Mouse (Mus musculus): Measurements from ENCODE around the gene Tmem184b. TPM values are rescaled to one million over a fixed set of nuclear protein-coding genes. Genes with fewer than 3 reads are reported as not detected.
A peak's percentile ranks its signal among the peaks of the same experiment; 100 is the strongest.

Tmem184b gene
- polyA plus RNA-seq (2011; ENCODE audit: insufficient read depth, insufficient read length, low replicate concordance, missing spikeins), result 4.9 and 19.1 TPM in 2 replicates

DNA sequence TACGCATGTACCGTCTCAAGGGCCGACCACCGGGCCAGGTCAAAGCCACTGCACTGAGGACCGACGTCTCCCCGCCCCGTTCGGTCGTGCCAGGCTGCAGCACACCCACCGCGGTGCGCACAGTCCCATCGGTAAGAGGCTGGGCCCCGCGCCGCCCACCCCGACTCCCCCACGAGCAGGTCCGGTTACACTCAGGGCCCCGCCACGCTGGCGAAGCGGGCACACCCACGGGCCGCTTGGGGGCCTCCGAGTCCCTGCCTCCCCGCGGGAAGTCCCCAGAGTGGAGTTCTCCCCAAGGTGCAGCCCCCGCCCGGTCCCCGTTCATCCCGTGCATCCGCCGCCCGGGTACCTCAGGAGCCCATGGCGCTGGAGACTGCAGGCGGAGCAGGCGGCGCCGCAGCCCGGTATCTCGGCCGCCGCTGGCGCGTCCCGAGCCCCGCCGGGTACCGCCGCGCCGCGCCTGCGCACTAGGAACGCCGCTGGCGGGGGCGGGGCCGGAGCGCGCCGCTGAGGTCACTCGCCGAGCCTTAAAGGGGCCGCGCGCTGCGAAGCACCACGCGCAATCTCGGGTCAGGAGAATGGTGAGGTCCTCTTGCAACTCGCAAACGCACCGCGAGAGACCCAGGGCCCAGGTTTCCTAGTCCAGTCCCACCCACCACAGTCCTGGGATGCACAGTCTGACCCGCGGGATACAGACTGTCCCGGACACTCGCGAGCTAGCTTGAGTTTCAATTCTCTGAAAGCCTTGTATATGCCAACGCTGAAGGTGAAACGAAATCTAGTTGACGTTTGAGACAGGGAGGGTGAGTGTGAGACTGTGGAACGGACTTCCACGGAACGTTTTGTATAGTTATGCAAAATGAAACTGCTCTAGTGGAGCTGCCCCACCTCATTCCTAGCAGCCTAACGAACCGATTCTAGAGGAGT is at the start of gene Tmem184b:
TSS of gene Tmem184b (minus strand) at position 734 of the 927 bp plus-strand sequence.
- Histone ChIP-seq H3K4me3 (replicated peaks; ENCODE audit: control insufficient read depth, low read depth, low read length) (peak within 1 kb of the TSS; percentile 79), H3K4me1 (ENCODE audit: control insufficient read depth, insufficient read depth, low read length) (peaks cover 6% of the 10 kb centered on the region), H3K27ac (ENCODE audit: control insufficient read depth, insufficient read depth, low read depth, low read length, poor library complexity) (peak within 1 kb of the TSS; percentile 66)
- 1% methylated on average over 88 of the region's 90 CpGs for WGBS
- TF ChIP-seq POLR2A (IDR thresholded peaks at IDR 0.05; ENCODE audit: borderline replicate concordance, control insufficient read depth, low read depth, low read length), result peak; percentile 61; the same call in 1 of the 2 replicates
- TF ChIP-seq CTCF (IDR thresholded peaks at IDR 0.05; ENCODE audit: control insufficient read depth, insufficient read depth, low read length), result no peak

DNA sequence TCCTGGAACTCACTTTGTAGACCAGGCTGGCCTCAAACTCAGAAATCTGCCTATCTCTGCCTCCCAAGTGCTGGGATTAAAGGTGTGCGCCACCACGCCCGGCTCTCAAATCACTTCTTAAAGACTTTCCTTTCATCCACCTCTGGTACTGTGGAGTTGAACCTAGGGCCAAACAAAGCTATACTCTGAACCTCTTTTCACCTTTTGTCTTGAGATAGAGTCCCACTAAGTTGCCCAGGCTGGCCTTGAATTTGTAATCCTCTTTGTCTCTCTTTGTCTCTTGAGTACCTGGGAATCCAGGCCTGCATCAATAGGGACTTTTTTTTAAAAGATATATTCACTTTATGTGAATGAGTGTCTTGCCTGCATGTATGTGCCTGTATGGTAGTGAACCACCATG is 44.7 kb upstream of the Tmem184b start:
- no peak for TF ChIP-seq POLR2A (IDR thresholded peaks at IDR 0.05; ENCODE audit: borderline replicate concordance, control insufficient read depth, low read depth, low read length)
- no peak for TF ChIP-seq CTCF (IDR thresholded peaks at IDR 0.05; ENCODE audit: control insufficient read depth, insufficient read depth, low read length)
- 85% methylated on average over 3 of the region's 3 CpGs for WGBS

DNA sequence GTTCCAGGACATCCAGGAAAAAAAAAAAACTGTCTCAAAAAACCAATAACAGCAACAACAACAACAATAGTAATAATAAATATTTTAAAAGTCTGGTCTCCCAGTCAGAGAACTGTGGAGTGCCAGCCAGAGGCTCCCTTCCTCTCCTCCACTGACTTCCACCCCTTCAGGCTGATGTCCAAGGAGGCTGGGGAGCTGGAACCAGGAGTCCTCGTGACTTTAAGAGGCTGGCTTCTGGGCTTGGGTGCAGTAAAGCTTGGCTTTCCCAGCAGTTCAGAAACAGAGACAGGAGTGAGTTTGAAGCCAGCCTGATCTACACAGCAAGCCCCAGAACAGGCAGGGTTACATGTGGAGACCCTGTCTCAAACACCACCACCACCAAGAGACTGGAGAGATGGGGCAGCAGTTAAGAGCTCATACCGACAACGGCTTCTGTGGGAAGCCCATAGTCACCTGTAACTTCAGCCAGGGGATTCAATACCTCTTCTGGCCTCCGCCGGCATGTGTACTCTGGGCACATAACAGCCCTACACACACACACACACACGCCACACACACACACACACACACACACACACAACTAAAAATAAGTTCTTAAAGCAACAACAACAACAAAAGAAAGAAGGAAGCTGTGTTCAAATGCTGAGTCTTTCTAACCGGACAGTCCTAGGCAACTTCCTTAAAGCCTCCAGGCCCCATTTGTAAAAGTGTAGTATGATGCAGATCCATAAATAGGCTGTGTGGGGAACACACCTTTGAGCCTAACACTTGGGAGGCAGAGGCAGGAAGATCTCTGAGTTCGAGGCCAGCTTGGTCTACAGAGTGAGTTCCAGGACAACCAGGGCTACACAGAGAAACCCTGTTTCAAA is 42.7 kb upstream of the Tmem184b start:
- Histone ChIP-seq H3K4me3 (replicated peaks; ENCODE audit: control insufficient read depth, low read depth, low read length) (no peak overlapping the region), H3K4me1 (ENCODE audit: control insufficient read depth, insufficient read depth, low read length) (no peaks in the 10 kb centered on the region; the same call in 1 of the 2 replicates), H3K27ac (ENCODE audit: control insufficient read depth, insufficient read depth, low read depth, low read length, poor library complexity) (peak overlapping the region; percentile 62)
- no peak for TF ChIP-seq CTCF (IDR thresholded peaks at IDR 0.05; ENCODE audit: control insufficient read depth, insufficient read depth, low read length)
- TF ChIP-seq POLR2A (IDR thresholded peaks at IDR 0.05; ENCODE audit: borderline replicate concordance, control insufficient read depth, low read depth, low read length), result no peak
- 44% methylated on average over 8 of the region's 8 CpGs for WGBS

More for the DNA sequence above, 44.7 kb upstream of the Tmem184b start:
- Histone ChIP-seq H3K4me1 (ENCODE audit: control insufficient read depth, insufficient read depth, low read length) (no peaks in the 10 kb centered on the region; the same call in 1 of the 2 replicates), H3K4me3 (replicated peaks; ENCODE audit: control insufficient read depth, low read depth, low read length) (no peak overlapping the region), H3K27ac (ENCODE audit: control insufficient read depth, insufficient read depth, low read depth, low read length, poor library complexity) (no peak overlapping the region)

DNA sequence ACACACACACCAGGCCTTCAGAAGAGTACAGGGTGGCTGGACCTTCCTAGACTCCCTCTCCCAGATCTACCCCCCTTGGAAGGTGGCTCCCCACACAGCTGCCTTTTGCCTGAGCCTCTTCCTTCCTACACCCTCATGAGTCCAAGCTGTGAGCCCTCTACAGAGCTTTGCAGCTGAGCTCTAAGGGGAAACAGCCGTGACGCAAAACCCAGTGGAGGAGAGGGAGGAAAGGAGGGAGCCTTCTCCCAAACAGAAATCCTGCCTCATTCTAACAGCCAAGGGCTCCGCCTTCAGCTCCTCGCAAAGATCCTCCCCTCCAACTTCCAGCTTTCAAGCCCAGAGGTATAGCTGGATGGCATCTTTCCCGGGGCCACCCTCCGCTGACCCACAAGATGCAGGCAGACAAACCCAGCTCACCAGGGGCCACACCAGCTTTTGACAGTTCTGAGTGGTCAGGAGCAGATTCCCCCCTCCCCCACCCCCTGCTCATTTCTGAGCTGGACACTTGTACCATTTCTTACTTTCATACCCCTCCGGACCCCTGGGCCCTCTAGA is 40.6 kb upstream of the Tmem184b start:
- 68% methylated on average over 7 of the region's 7 CpGs for WGBS
- H3K4me3 ChIP-seq (replicated peaks; ENCODE audit: control insufficient read depth, low read depth, low read length), result no peak overlapping the region
- no peak overlapping the region for H3K27ac ChIP-seq (ENCODE audit: control insufficient read depth, insufficient read depth, low read depth, low read length, poor library complexity)
- H3K4me1 ChIP-seq (ENCODE audit: control insufficient read depth, insufficient read depth, low read length), result no peaks in the 10 kb centered on the region; the same call in 1 of the 2 replicates
- TF ChIP-seq POLR2A (IDR thresholded peaks at IDR 0.05; ENCODE audit: borderline replicate concordance, control insufficient read depth, low read depth, low read length), result no peak
- TF ChIP-seq CTCF (IDR thresholded peaks at IDR 0.05; ENCODE audit: control insufficient read depth, insufficient read depth, low read length), result no peak

DNA sequence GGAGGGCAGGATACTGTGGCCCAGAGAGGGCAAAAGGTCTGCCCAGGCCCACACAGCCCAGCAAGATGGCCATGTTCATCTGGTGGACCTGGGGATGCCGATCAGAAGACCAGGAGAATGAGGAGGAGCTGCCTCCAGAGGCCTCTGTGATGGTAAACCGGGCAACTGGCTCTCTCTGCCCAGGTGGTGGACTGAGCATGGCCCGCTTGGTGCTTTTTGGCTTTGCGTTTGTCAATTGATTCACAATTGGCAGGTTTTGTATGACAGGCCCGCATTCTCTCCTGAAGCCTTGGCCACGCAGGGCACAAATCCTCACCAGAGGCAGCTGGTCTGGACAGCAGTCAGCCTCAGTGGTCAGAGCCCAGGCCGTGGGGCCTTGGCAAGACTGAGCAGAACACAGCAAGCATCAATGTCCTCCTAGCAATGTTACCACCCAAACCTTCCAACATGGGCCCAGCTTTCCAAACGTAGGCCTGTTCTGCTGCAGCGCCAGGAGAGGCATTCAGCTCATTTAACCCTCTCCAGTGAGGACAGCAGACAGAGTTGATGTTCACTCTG is 39.7 kb upstream of the Tmem184b start:
- no peak overlapping the region for H3K4me3 ChIP-seq (replicated peaks; ENCODE audit: control insufficient read depth, low read depth, low read length)
- no peak for TF ChIP-seq POLR2A (IDR thresholded peaks at IDR 0.05; ENCODE audit: borderline replicate concordance, control insufficient read depth, low read depth, low read length)
- TF ChIP-seq CTCF (IDR thresholded peaks at IDR 0.05; ENCODE audit: control insufficient read depth, insufficient read depth, low read length), result no peak
- WGBS, result 86% methylated on average over 9 of the region's 9 CpGs
- no peak overlapping the region; the same call in 1 of the 2 replicates for H3K27ac ChIP-seq (ENCODE audit: control insufficient read depth, insufficient read depth, low read depth, low read length, poor library complexity)
- no peaks in the 10 kb centered on the region; the same call in 1 of the 2 replicates for H3K4me1 ChIP-seq (ENCODE audit: control insufficient read depth, insufficient read depth, low read length)

DNA sequence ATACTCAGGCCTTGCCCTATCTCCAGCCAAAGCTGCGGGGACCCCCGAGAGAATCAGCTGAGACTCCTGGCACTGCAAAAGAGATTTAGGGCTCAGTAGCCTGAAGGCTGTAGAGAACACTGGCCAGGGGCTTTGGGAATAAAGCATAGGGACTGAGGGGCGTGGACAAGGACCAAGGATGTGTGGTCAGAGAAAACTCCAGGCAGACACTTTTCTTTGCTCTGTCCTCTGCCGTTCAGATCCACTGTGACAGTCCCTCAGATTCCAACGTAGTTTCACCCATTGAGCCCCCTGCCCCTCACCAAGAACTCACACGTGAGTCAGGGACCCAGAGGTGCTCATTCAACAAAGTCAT is 38.9 kb upstream of the Tmem184b start:
- TF ChIP-seq POLR2A (IDR thresholded peaks at IDR 0.05; ENCODE audit: borderline replicate concordance, control insufficient read depth, low read depth, low read length) (no peak), CTCF (IDR thresholded peaks at IDR 0.05; ENCODE audit: control insufficient read depth, insufficient read depth, low read length) (no peak)
- WGBS, result 24% methylated on average over 6 of the region's 6 CpGs
- Histone ChIP-seq H3K4me1 (ENCODE audit: control insufficient read depth, insufficient read depth, low read length) (no peaks in the 10 kb centered on the region; the same call in 1 of the 2 replicates), H3K27ac (ENCODE audit: control insufficient read depth, insufficient read depth, low read depth, low read length, poor library complexity) (peak overlapping the region; percentile 75), H3K4me3 (replicated peaks; ENCODE audit: control insufficient read depth, low read depth, low read length) (peak overlapping the region; percentile 61)

DNA sequence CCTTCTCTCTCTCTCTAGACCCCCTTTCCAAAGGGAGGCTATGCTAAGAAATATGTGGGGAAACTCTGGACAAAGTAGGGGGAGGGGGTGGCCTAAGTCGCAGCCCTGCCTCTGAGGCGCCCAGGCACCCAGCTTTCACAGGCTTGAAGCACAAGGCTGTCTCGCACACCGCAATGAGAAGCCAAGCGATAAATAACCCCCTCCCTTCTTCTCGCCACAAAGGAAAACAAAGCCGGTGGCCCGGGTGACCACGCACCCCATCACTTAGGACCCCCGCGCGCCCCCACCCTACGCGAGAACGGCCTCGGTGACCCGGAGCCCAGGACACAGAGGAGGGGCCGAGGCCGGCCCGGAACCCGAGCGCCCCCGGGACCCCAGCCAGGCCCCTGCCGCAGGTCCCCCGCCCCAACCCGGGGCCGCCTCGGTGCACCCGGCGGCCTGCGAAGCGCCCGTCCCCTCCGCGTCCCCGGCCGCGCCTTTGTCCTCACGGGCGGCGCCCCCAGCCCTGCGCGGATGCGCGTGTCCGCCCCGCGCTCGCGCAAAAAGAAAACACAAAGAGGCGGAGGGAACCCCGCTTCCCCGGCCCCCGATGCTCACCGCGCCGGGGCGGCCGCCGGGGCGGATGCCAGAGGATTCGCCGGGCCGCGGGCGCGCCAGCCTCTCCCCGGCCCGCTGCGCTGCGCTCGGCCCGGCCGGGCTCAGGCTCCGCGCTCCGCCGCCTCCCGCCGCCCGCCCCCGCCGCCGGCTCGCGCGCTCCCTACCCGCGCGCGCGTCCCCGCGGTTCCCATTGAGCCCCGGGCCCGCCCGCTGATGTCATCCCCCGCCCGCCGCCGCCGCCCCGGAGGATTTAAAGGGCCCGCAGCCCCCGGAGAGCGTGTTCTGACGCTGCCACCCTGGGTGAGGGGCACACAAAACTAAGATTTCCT is 38.2 kb upstream of the Tmem184b start:
- H3K27ac ChIP-seq (ENCODE audit: control insufficient read depth, insufficient read depth, low read depth, low read length, poor library complexity), result peak overlapping the region; percentile 88
- under 1% methylated on average over 99 of the region's 107 CpGs for WGBS
- TF ChIP-seq CTCF (IDR thresholded peaks at IDR 0.05; ENCODE audit: control insufficient read depth, insufficient read depth, low read length), result no peak
- TF ChIP-seq POLR2A (IDR thresholded peaks at IDR 0.05; ENCODE audit: borderline replicate concordance, control insufficient read depth, low read depth, low read length), result peak; percentile 5; the same call in 1 of the 2 replicates
- H3K4me3 ChIP-seq (replicated peaks; ENCODE audit: control insufficient read depth, low read depth, low read length), result peak overlapping the region; percentile 61
- no peaks in the 10 kb centered on the region; the same call in 1 of the 2 replicates for H3K4me1 ChIP-seq (ENCODE audit: control insufficient read depth, insufficient read depth, low read length)

All from bone marrow, adult 2 months (tissue).